Mouse (Mus musculus) layer of hippocampus, postnatal 25 days (tissue): ENCODE measurements around the gene Zfyve28. TPM values are rescaled to one million over a fixed set of nuclear protein-coding genes. Genes with fewer than 3 reads are reported as not detected.

Experiments
- DNase-seq, 2 experiments: peaks; one replicate each; pipeline ENCODE4 v3.0.0; 2022; ENCODE audit warnings: mixed read lengths in 2 of 2, low spot score in 1 of 2; ENCODE audit errors: extremely low spot score in 1 of 2
- total RNA-seq, 2 experiments: library from RNA; stranded (reverse); gene quantifications; 2 replicates each; pipeline ENCODE4 v1.2.3; 2021

Zfyve28 gene
- total RNA-seq, 2 experiments from 2014 or later: 25.6 to 32.4 TPM

- DNase-seq: no peak
Observed at GRCm38 (mm10) chr5:34185791-34186190, 102.5 kb downstream of the Zfyve28 start.

GRCm38 (mm10) chr5:34185051-34185580, 103.1 kb downstream of the Zfyve28 start:
- DNase-seq: peak; percentile 2 to 6

GRCm38 (mm10) chr5:34183976-34184375, 104.3 kb downstream of the Zfyve28 start:
- DNase-seq: peak; percentile 1 to 5

GRCm38 (mm10) chr5:34183156-34183880, 104.9 kb downstream of the Zfyve28 start:
- peak; percentile 4 to 7 for DNase-seq

- DNase-seq: peak; percentile 0 to 3
Observed at GRCm38 (mm10) chr5:34182486-34182885, 105.8 kb downstream of the Zfyve28 start.

- DNase-seq: peak in 1 of 2 experiments; percentile 5
Observed at GRCm38 (mm10) chr5:34177821-34178220, 110.4 kb downstream of the Zfyve28 start.

GRCm38 (mm10) chr5:34177091-34177490, 111.2 kb downstream of the Zfyve28 start:
- no peak for DNase-seq

GRCm38 (mm10) chr5:34176691-34177090, 111.6 kb downstream of the Zfyve28 start:
- DNase-seq: peak in 1 of 2 experiments; percentile 5

- peak in 1 of 2 experiments; percentile 5 for DNase-seq
Observed at GRCm38 (mm10) chr5:34175403-34175694, 112.9 kb downstream of the Zfyve28 start.

GRCm38 (mm10) chr5:34174550-34175402, 113.5 kb downstream of the Zfyve28 start:
- DNase-seq: peak in 1 of 2 experiments; percentile 6

GRCm38 (mm10) chr5:34174021-34174420, 114.2 kb downstream of the Zfyve28 start:
- peak in 1 of 2 experiments; percentile 6 for DNase-seq

- peak in 1 of 2 experiments; percentile 11 for DNase-seq
Observed at GRCm38 (mm10) chr5:34170726-34171125, 117.5 kb downstream of the Zfyve28 start.

- no peak for DNase-seq
Observed at GRCm38 (mm10) chr5:34169954-34170353, 118.3 kb downstream of the Zfyve28 start.

- DNase-seq: peak; percentile 88 to 93
Observed at GRCm38 (mm10) chr5:34168950-34169891, 119.0 kb downstream of the Zfyve28 start, which contains the start of the genes Poln and Haus3. Gene Poln, minus strand, starts transcription at chr5:34169448. Gene Haus3, minus strand, starts transcription at chr5:34169527.

- no peak for DNase-seq
Observed at GRCm38 (mm10) chr5:34167857-34168256, 120.4 kb downstream of the Zfyve28 start.

GRCm38 (mm10) chr5:34165793-34166192, 122.5 kb downstream of the Zfyve28 start:
- DNase-seq: no peak

GRCm38 (mm10) chr5:34148476-34148875, 139.8 kb downstream of the Zfyve28 start:
- no peak for DNase-seq

GRCm38 (mm10) chr5:34147554-34147953, 140.7 kb downstream of the Zfyve28 start:
- DNase-seq: no peak
